Mouse (Mus musculus): ENCODE results near the gene Dtx3. TPM values are rescaled to one million over a fixed set of nuclear protein-coding genes. Genes with fewer than 3 reads are reported as not detected.
A peak's percentile ranks its signal among the peaks of the same experiment; 100 is the strongest.

Gene Dtx3
- 91.4 and 122 TPM in 2 replicates for polyA plus RNA-seq (2016; fragmentation: Nextera tagmentation; extraction: Ambion mirVana)

DNA sequence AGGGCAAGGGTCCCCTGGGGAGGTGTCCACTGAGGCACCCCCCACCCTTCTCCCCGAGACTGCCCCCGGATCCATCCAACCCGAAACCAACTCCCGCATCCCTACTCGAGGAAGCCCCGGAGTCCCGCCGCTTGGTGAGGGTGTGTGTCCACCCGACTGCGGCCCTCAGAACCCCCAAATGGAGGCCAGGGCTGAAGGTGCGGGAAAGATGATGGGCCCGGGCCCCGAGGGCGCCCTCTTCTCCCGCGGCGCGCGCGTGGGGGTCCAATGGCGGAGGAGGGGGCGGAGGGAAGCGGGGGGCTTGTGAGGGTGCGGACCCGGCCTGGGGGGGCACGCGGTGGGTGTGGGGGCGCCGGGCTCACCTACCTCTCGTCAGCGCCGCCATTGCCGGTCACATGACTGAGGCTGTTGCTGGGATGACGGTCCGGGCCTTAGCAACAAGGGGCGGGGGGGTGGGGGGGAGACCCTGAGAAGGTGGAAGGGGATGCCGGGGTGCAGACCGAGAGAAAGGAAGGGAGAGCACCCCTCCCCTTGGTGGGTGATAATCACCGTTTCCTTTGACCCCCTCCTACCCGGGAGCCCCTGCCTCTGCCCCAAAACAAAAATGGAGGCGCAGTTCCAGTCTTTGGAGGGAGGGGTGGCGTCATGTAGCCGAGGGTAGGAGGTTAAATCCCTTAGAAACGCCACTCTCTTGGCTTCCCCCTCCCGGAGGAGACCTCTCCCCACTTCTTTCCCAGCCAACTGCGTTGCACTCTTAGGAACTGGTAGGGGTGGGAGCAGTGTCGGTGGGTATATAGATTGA, at the start of gene Dtx3:
Gene Dtx3 (minus strand): TSS at position 401 of the 802 bp plus-strand sequence.
- DNase-seq (ENCODE audit: low spot score): peak; percentile 79
- Histone ChIP-seq H3K36me3 (peaks cover 65% of the 10 kb centered on the region), H3K27ac (peak within 1 kb of the TSS; percentile 98), H3K4me3 (peak within 1 kb of the TSS; percentile 99), H3K27me3 (ENCODE audit: low read depth, poor library complexity, severe bottlenecking) (no peaks in the 10 kb centered on the region), H3K9me3 (replicated peaks) (no peaks in the 10 kb centered on the region), H3K4me1 (peaks cover 40% of the 10 kb centered on the region)
- under 1% methylated on average over 45 of the region's 47 CpGs for WGBS

DNA sequence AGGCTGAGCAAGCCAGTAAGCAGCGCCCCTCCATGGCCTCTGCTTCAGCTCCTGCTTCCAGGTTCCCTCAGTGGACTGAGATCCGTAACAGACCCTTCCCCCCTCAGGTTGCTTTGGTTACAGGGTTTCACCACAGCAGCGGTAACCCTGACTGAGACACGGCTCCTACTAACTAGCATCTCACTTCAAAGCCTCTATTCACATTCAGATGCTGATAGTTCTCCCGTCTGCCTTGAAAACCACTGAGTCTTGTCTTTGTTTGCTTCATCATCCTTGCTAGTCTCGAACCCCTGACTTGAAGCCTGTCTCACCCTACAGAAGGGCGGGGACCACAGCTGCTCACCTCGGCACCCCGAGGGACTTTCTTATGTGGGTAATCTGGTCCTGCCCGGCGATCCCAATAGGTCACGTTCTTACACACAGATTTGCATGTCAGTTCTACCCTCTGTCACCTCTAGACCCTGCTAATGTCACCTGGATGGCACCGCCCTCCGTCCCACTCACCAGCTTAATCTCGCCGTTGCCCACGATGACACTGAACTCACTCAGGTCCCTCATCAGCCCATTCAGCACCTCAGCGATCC, 42.8 kb upstream of the Dtx3 start:
- DNase-seq (ENCODE audit: low spot score): no peak
- Histone ChIP-seq H3K9me3 (replicated peaks) (no peaks in the 10 kb centered on the region), H3K36me3 (no peaks in the 10 kb centered on the region), H3K4me3 (no peak overlapping the region), H3K27me3 (ENCODE audit: low read depth, poor library complexity, severe bottlenecking) (peaks cover 19% of the 10 kb centered on the region; the same call in 1 of the 2 replicates), H3K4me1 (peaks cover 32% of the 10 kb centered on the region), H3K27ac (no peak overlapping the region)
- 65% methylated on average over 18 of the region's 18 CpGs for WGBS

DNA sequence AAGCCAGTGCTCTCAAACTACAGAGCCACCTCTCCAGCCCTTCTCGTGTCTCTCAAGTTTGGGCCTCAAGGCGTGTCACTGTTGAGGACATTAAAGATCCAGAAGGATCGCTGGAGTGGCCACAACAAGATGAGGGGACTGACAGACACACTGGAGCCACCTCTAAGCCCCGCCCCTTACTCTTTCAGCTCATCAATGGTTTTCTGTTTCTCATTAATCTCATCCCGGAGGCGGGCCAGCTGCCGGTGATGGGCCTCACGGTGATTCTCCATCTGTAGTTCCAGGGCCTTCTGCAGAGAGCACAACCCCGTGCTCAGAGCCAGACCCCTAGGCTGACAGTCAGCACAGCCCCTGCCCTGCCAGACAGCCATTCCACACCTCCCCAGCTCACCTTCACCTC, 41.0 kb upstream of the Dtx3 start:
- DNase-seq (ENCODE audit: low spot score): no peak

DNA sequence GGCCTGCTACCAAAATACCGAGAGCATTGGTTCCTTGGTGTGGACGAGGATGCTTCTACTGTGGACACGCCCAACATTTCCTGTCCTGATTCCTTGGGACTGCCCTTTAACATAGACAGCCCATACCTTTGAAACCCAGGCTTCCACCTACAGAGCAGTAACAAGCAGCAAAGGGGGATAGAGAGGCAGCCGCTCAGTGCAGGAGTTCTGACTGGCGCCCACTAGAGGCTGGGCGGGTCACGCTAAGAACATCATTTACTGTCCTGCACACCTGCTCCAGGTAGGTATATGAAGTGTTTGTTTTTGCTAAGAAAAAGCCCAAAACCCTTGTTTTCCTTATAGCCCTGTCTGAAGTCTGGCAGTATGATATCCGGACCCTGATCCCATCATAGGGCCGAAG, 37.6 kb upstream of the Dtx3 start:
- H3K9me3 ChIP-seq (replicated peaks): no peaks in the 10 kb centered on the region
- no peak overlapping the region for H3K27ac ChIP-seq
- H3K4me1 ChIP-seq: peaks cover 18% of the 10 kb centered on the region
- 76% methylated on average over 9 of the region's 9 CpGs for WGBS
- DNase-seq (ENCODE audit: low spot score): no peak
- no peaks in the 10 kb centered on the region for H3K36me3 ChIP-seq
- H3K27me3 ChIP-seq (ENCODE audit: low read depth, poor library complexity, severe bottlenecking): peaks cover 10% of the 10 kb centered on the region; the same call in 1 of the 2 replicates
- no peak overlapping the region for H3K4me3 ChIP-seq

More for the DNA sequence above, 41.0 kb upstream of the Dtx3 start:
- H3K4me3 ChIP-seq: no peak overlapping the region
- no peak overlapping the region for H3K27ac ChIP-seq
- WGBS: 29% methylated on average over 9 of the region's 9 CpGs
- H3K36me3 ChIP-seq: no peaks in the 10 kb centered on the region
- H3K27me3 ChIP-seq (ENCODE audit: low read depth, poor library complexity, severe bottlenecking): peaks cover 19% of the 10 kb centered on the region; the same call in 1 of the 2 replicates
- peaks cover 32% of the 10 kb centered on the region for H3K4me1 ChIP-seq
- H3K9me3 ChIP-seq (replicated peaks): no peaks in the 10 kb centered on the region

DNA sequence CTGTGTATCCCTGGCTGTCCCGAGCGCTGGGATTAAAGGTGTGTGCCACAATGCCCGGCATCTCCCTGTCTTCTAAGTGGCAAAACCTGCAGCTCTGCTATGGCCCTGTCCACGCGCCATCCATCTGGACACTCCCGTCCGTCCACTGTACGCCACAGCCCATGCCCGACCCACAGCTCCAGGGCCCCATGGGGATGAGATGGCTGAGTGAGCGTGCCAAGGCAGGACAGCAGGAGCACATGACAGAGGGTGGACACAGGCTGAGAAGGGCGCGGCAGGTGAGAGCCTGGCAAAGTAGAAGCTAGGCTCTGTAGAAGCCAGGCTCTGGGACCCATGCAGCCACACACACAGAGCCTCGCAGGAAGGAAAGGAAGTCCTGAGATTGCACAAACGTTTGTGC, 36.2 kb upstream of the Dtx3 start:
- H3K27me3 ChIP-seq (ENCODE audit: low read depth, poor library complexity, severe bottlenecking): peaks cover 14% of the 10 kb centered on the region
- H3K27ac ChIP-seq: no peak overlapping the region
- no peak for DNase-seq (ENCODE audit: low spot score)
- H3K36me3 ChIP-seq: no peaks in the 10 kb centered on the region
- peaks cover 8% of the 10 kb centered on the region for H3K4me1 ChIP-seq
- no peaks in the 10 kb centered on the region for H3K9me3 ChIP-seq (replicated peaks)
- H3K4me3 ChIP-seq: no peak overlapping the region
- WGBS: 86% methylated on average over 14 of the region's 14 CpGs

DNA sequence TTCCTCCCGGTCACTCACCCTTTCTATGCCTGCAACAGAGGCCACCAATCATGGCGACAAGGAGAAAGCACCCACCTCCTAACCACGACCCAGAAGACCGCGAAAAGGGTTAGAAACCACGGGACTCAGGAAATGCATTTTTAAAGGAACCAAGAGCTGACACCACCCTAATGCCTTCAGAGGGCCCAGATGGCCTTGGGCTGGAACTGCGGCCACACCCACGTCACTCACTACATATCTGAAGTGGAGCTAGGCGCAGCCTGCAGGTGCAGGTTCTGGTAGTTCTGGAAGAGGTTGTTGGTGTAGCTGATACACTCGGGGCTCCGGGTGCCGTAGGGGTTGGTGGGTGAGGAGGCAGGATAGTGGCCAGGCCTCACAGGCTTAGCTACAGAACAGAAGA, 35.2 kb upstream of the Dtx3 start:
- Histone ChIP-seq H3K9me3 (replicated peaks) (no peaks in the 10 kb centered on the region), H3K27me3 (ENCODE audit: low read depth, poor library complexity, severe bottlenecking) (peaks cover 23% of the 10 kb centered on the region), H3K4me3 (no peak overlapping the region), H3K4me1 (peaks cover 3% of the 10 kb centered on the region; the same call in 1 of the 2 replicates), H3K27ac (no peak overlapping the region), H3K36me3 (no peaks in the 10 kb centered on the region)
- WGBS: 91% methylated on average over 12 of the region's 12 CpGs
- no peak for DNase-seq (ENCODE audit: low spot score)

DNA sequence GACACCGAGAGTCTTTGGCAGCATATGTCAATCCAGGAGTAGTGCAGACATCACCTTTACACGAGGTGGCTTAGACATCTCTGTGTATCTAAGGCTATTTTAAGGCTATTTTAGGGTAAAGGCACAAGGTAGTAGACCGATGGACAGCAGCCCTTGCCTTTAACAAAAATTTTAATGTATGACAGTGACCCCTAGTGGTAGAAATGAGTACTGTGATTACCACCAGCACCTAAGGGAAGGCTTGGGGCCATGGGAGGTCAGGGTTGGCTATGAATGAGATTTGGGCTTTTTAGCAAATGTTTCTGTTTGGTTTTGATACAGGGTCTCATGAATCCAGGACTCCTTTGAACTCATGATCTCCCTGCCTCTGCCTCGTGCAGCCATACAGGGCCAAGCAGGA, 33.4 kb upstream of the Dtx3 start:
- WGBS: 19% methylated on average over 4 of the region's 4 CpGs
- no peak overlapping the region for H3K27ac ChIP-seq
- H3K4me3 ChIP-seq: no peak overlapping the region
- DNase-seq (ENCODE audit: low spot score): no peak
- H3K36me3 ChIP-seq: no peaks in the 10 kb centered on the region
- peaks cover 27% of the 10 kb centered on the region for H3K27me3 ChIP-seq (ENCODE audit: low read depth, poor library complexity, severe bottlenecking)
- no peaks in the 10 kb centered on the region for H3K9me3 ChIP-seq (replicated peaks)
- peaks cover 5% of the 10 kb centered on the region; the same call in 1 of the 2 replicates for H3K4me1 ChIP-seq

DNA sequence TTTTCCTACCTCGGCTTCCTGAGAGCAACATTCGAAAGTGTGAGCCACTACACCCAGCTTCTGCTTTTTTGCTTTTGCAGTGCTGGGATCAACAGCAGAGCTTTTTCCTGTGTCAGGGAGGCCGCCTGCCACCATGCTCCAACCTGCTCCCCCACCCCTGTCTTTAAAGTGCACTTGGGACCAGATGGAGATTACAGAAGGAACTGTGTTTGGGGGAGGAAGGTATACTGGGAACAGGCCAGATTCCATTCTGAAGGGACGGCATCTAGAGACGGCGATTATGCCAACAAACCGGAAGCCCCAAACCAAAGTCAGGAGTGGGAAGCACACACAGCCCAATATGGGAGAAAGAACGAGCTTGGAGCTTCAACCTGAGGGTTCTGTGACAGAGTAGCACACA, 31.6 kb upstream of the Dtx3 start:
- Histone ChIP-seq H3K4me3 (no peak overlapping the region), H3K4me1 (peaks cover 5% of the 10 kb centered on the region; the same call in 1 of the 2 replicates), H3K36me3 (no peaks in the 10 kb centered on the region), H3K27me3 (ENCODE audit: low read depth, poor library complexity, severe bottlenecking) (peaks cover 27% of the 10 kb centered on the region), H3K27ac (no peak overlapping the region), H3K9me3 (replicated peaks) (no peaks in the 10 kb centered on the region)
- 89% methylated on average over 8 of the region's 8 CpGs for WGBS
- no peak for DNase-seq (ENCODE audit: low spot score)

DNA sequence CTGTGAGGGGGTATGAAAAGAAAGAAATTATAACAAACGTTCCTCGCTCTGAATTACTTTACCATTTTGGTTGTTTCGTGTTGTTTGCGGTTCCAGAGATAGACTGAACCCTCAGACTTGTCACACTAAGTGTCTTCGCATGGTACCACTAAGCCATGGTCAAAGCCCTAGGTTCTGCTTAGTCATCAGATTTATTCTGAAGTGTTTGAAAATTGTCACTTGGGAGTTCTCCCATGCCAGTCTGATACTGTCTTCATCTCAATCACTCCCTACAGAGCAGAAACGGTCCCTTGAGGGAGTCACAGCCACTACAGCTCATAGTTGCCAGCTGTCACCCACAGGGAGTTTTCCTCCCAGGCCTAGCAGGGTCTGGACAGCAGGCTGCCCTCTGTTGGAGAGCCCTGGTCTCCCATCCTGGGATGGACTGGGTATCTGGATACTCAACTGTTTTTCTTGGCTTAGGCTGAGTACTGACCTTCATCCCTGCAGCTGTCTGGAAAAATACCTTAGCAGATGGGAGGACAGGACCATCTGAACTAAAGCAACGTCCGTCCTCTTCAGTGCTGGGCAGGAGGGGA, 30.9 kb upstream of the Dtx3 start:
- H3K27ac ChIP-seq: no peak overlapping the region
- 63% methylated on average over 8 of the region's 8 CpGs for WGBS
- peaks cover 27% of the 10 kb centered on the region for H3K27me3 ChIP-seq (ENCODE audit: low read depth, poor library complexity, severe bottlenecking)
- H3K4me3 ChIP-seq: no peak overlapping the region
- H3K36me3 ChIP-seq: no peaks in the 10 kb centered on the region
- H3K4me1 ChIP-seq: peaks cover 5% of the 10 kb centered on the region; the same call in 1 of the 2 replicates
- no peaks in the 10 kb centered on the region for H3K9me3 ChIP-seq (replicated peaks)
- no peak for DNase-seq (ENCODE audit: low spot score)

DNA sequence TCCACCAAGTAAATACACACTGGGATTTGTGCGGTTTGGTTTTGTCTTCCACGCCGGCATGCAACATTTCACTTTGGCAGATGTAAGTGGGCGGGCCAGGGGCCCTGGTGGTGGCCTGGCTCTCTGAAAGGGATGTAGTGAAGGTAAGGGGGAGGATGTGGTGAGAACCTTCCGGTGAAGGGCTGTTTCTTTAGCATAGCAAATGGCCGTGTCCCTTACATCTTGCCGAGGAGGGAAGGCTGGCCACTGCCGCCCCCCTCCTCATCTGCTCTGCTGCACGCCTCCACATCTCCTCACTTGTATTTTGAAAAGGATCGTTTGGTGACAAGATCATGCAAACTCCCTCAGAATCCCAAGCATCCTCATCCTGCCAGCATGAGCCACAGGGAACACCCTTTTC, 30.2 kb upstream of the Dtx3 start:
- WGBS: 20% methylated on average over 10 of the region's 10 CpGs
- no peak overlapping the region for H3K4me3 ChIP-seq
- no peaks in the 10 kb centered on the region for H3K36me3 ChIP-seq
- no peaks in the 10 kb centered on the region for H3K9me3 ChIP-seq (replicated peaks)
- no peak overlapping the region for H3K27ac ChIP-seq
- DNase-seq (ENCODE audit: low spot score): no peak
- H3K4me1 ChIP-seq: peaks cover 5% of the 10 kb centered on the region; the same call in 1 of the 2 replicates
- H3K27me3 ChIP-seq (ENCODE audit: low read depth, poor library complexity, severe bottlenecking): peaks cover 27% of the 10 kb centered on the region

DNA sequence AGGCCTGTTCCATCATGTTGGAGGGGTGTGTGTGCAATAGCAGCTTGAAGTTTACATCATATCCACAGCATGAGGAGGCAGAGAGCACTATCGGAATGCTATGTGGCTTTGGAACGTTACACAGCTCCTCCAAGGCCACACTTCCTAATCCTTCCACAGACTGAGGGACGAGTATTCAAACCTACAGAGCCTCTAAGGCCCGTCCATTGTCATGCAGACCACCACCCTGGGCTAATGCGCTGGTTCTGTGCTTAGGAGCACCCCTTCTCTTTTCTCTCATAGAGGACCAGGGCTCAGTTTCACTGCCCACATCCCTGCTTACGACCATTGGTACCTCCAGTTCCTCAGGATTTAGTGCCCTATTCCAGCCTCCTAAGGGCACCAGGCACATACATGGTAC, 29.7 kb upstream of the Dtx3 start:
- Histone ChIP-seq H3K4me3 (no peak overlapping the region), H3K36me3 (no peaks in the 10 kb centered on the region), H3K9me3 (replicated peaks) (no peaks in the 10 kb centered on the region), H3K4me1 (peaks cover 5% of the 10 kb centered on the region; the same call in 1 of the 2 replicates), H3K27me3 (ENCODE audit: low read depth, poor library complexity, severe bottlenecking) (peaks cover 27% of the 10 kb centered on the region), H3K27ac (no peak overlapping the region)
- WGBS: 52% methylated on average over 6 of the region's 6 CpGs
- DNase-seq (ENCODE audit: low spot score): no peak

DNA sequence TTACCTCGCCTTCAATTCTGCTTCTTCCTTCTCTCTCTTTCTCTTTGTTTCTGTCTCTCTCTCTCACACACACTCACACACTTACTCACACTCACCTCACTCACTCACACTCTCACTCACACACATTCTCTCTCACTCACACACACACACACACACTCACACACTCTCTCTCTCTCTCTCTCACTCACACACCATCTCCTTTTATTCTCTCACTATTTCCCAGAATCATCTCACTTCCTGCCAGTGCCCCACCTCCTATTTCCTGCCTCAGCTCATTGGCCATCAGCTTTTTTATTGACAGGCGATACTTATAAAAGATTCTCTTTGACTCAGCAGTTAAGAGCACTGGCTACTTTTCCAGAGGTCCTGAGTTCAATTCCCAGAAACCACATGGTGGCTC, 22.8 kb upstream of the Dtx3 start:
- Histone ChIP-seq H3K27ac (no peak overlapping the region), H3K4me1 (no peaks in the 10 kb centered on the region; the same call in 1 of the 2 replicates), H3K27me3 (ENCODE audit: low read depth, poor library complexity, severe bottlenecking) (no peaks in the 10 kb centered on the region), H3K4me3 (no peak overlapping the region), H3K36me3 (no peaks in the 10 kb centered on the region), H3K9me3 (replicated peaks) (no peaks in the 10 kb centered on the region)
- WGBS: 93% methylated on average over 2 of the region's 2 CpGs
- no peak for DNase-seq (ENCODE audit: low spot score)

DNA sequence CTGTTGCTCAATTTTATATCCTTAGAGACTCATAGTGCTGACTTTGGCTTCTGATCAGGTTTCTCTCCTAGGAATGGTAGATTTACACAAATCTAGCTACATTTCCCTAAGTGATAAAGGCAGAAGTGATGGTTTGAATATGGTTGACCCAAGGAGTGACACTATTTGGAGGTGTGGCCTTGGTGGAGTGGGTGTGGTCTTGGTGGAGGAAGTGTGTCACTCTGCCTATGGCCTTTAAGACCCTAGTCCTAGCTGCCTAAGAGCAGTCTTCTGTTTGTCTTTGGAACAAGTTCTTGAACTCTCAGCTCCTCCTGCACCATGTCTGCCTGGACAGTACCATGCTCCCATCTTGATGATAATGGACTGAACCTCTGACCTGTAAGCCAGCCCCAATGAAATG, 21.6 kb upstream of the Dtx3 start:
- Histone ChIP-seq H3K4me1 (no peaks in the 10 kb centered on the region), H3K9me3 (replicated peaks) (no peaks in the 10 kb centered on the region), H3K36me3 (no peaks in the 10 kb centered on the region), H3K27me3 (ENCODE audit: low read depth, poor library complexity, severe bottlenecking) (no peaks in the 10 kb centered on the region), H3K4me3 (no peak overlapping the region), H3K27ac (no peak overlapping the region)
- no peak for DNase-seq (ENCODE audit: low spot score)

Data from limb, embryonic 10.5 days (tissue).